Mouse (Mus musculus) lung, postnatal 0 days (tissue): Measurements from ENCODE around the gene Hist1h2bf.

ENCODE experiments used
- CTCF ChIP-seq: IDR thresholded peaks from 2 replicates; pipeline ENCODE4 v1.5.1; 2016; ENCODE audit warnings: antibody characterized with exemption, mild to moderate bottlenecking
- EP300 ChIP-seq: IDR thresholded peaks from 2 replicates; pipeline ENCODE4 v1.6.1; 2016; ENCODE audit warnings: antibody characterized with exemption, mild to moderate bottlenecking, control low read depth

DNA sequence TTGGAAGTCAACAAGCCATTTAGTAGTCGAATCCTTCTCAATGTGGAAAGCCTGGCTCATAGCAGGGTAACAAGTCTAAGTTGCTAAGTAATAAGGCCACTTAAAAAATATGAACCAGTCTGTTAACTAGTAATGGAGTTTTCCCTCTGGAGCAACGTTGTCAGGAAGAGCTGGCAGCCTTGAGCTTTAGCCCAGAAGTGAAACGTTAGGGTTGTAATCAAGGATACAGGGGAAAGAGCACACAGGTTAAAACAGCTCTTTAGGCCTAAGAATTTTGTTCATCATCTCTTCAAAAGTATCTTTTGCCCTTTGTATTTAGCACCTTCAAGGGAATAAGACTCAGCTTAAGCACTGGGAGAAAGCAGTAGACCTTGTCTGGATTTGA lies 23.2 kb downstream of the Hist1h2bf start:
- TF ChIP-seq CTCF (no peak), EP300 (no peak)
